Mouse (Mus musculus): Measurements from ENCODE around the gene Fam83e. TPM values are rescaled to one million over a fixed set of nuclear protein-coding genes. Genes with fewer than 3 reads are reported as not detected.

Gene Fam83e
- polyA plus RNA-seq, 1 experiment = 1.4 TPM

- no peaks in the 10 kb centered on the region for H3K27me3 ChIP-seq (ENCODE audit: control insufficient read depth, insufficient read depth, low read length, poor library complexity, severe bottlenecking)
- 0 out of 2 replicates have a peak overlapping the region, but pooled peaks have one; percentile 3 for H3K27ac ChIP-seq (ENCODE audit: insufficient read depth, low read length)
- H3K36me3 ChIP-seq (ENCODE audit: control insufficient read depth, insufficient read depth, low read length, poor library complexity, severe bottlenecking) = no peaks in the 10 kb centered on the region
- peak overlapping the region; percentile 19 for H3K9ac ChIP-seq (ENCODE audit: low read depth, poor library complexity, severe bottlenecking)
- H3K9me3 ChIP-seq (replicated peaks; ENCODE audit: control insufficient read depth, insufficient read depth, low read length, poor library complexity, severe bottlenecking) = no peaks in the 10 kb centered on the region
- TF ChIP-seq EP300 (IDR thresholded peaks at IDR 0.05; ENCODE audit: insufficient read depth, low read depth, low read length) (peak; percentile 70; the same call in 1 of the 2 replicates), POLR2A (IDR thresholded peaks at IDR 0.05; ENCODE audit: insufficient read depth, low read length) (no peak), CTCF (IDR thresholded peaks at IDR 0.05; ENCODE audit: low read depth, low read length) (peak; percentile 100)
- no peaks in the 10 kb centered on the region for H3K4me1 ChIP-seq (ENCODE audit: control insufficient read depth, insufficient read depth, low read length)
- peak overlapping the region; percentile 48 for H3K4me3 ChIP-seq (ENCODE audit: low read depth, low read length)
Measured at GRCm38 (mm10) chr7:45682144-45683126, 38.6 kb upstream of the Fam83e start.

- H3K27me3 ChIP-seq (ENCODE audit: control insufficient read depth, insufficient read depth, low read length, poor library complexity, severe bottlenecking) = no peaks in the 10 kb centered on the region
- H3K36me3 ChIP-seq (ENCODE audit: control insufficient read depth, insufficient read depth, low read length, poor library complexity, severe bottlenecking) = no peaks in the 10 kb centered on the region
- TF ChIP-seq EP300 (IDR thresholded peaks at IDR 0.05; ENCODE audit: insufficient read depth, low read depth, low read length) = no peak
- no peak for TF ChIP-seq CTCF (IDR thresholded peaks at IDR 0.05; ENCODE audit: low read depth, low read length)
- TF ChIP-seq POLR2A (IDR thresholded peaks at IDR 0.05; ENCODE audit: insufficient read depth, low read length) = no peak
- no peaks in the 10 kb centered on the region for H3K4me1 ChIP-seq (ENCODE audit: control insufficient read depth, insufficient read depth, low read length)
- H3K9me3 ChIP-seq (replicated peaks; ENCODE audit: control insufficient read depth, insufficient read depth, low read length, poor library complexity, severe bottlenecking) = no peaks in the 10 kb centered on the region
- no peak within 1 kb of the TSS for H3K27ac ChIP-seq (ENCODE audit: insufficient read depth, low read length)
- no peak within 1 kb of the TSS for H3K4me3 ChIP-seq (ENCODE audit: low read depth, low read length)
- H3K9ac ChIP-seq (ENCODE audit: low read depth, poor library complexity, severe bottlenecking) = no peak within 1 kb of the TSS
Measured at GRCm38 (mm10) chr7:45683396-45684050, 37.5 kb upstream of the Fam83e start, which contains the start of gene Ntn5. Ntn5 (plus strand) TSS chr7:45684022.

- no peak overlapping the region for H3K9ac ChIP-seq (ENCODE audit: low read depth, poor library complexity, severe bottlenecking)
- no peak overlapping the region for H3K4me3 ChIP-seq (ENCODE audit: low read depth, low read length)
- TF ChIP-seq POLR2A (IDR thresholded peaks at IDR 0.05; ENCODE audit: insufficient read depth, low read length) (no peak), CTCF (IDR thresholded peaks at IDR 0.05; ENCODE audit: low read depth, low read length) (no peak), EP300 (IDR thresholded peaks at IDR 0.05; ENCODE audit: insufficient read depth, low read depth, low read length) (no peak)
- no peaks in the 10 kb centered on the region for H3K36me3 ChIP-seq (ENCODE audit: control insufficient read depth, insufficient read depth, low read length, poor library complexity, severe bottlenecking)
- no peaks in the 10 kb centered on the region for H3K4me1 ChIP-seq (ENCODE audit: control insufficient read depth, insufficient read depth, low read length)
- no peaks in the 10 kb centered on the region for H3K9me3 ChIP-seq (replicated peaks; ENCODE audit: control insufficient read depth, insufficient read depth, low read length, poor library complexity, severe bottlenecking)
- no peak overlapping the region for H3K27ac ChIP-seq (ENCODE audit: insufficient read depth, low read length)
- H3K27me3 ChIP-seq (ENCODE audit: control insufficient read depth, insufficient read depth, low read length, poor library complexity, severe bottlenecking) = no peaks in the 10 kb centered on the region
Measured at GRCm38 (mm10) chr7:45685811-45686210, 35.2 kb upstream of the Fam83e start.

GRCm38 (mm10) chr7:45686841-45687240, 34.2 kb upstream of the Fam83e start:
- Histone ChIP-seq H3K4me1 (ENCODE audit: control insufficient read depth, insufficient read depth, low read length) (no peaks in the 10 kb centered on the region), H3K9ac (ENCODE audit: low read depth, poor library complexity, severe bottlenecking) (no peak overlapping the region), H3K36me3 (ENCODE audit: control insufficient read depth, insufficient read depth, low read length, poor library complexity, severe bottlenecking) (no peaks in the 10 kb centered on the region), H3K9me3 (replicated peaks; ENCODE audit: control insufficient read depth, insufficient read depth, low read length, poor library complexity, severe bottlenecking) (no peaks in the 10 kb centered on the region), H3K27me3 (ENCODE audit: control insufficient read depth, insufficient read depth, low read length, poor library complexity, severe bottlenecking) (no peaks in the 10 kb centered on the region), H3K27ac (ENCODE audit: insufficient read depth, low read length) (no peak overlapping the region), H3K4me3 (ENCODE audit: low read depth, low read length) (no peak overlapping the region)
- TF ChIP-seq CTCF (IDR thresholded peaks at IDR 0.05; ENCODE audit: low read depth, low read length) (no peak), POLR2A (IDR thresholded peaks at IDR 0.05; ENCODE audit: insufficient read depth, low read length) (no peak), EP300 (IDR thresholded peaks at IDR 0.05; ENCODE audit: insufficient read depth, low read depth, low read length) (no peak)

- Histone ChIP-seq H3K4me1 (ENCODE audit: control insufficient read depth, insufficient read depth, low read length) (peaks cover 4% of the 10 kb centered on the region), H3K36me3 (ENCODE audit: control insufficient read depth, insufficient read depth, low read length, poor library complexity, severe bottlenecking) (no peaks in the 10 kb centered on the region), H3K4me3 (ENCODE audit: low read depth, low read length) (no peak overlapping the region), H3K27me3 (ENCODE audit: control insufficient read depth, insufficient read depth, low read length, poor library complexity, severe bottlenecking) (no peaks in the 10 kb centered on the region), H3K9ac (ENCODE audit: low read depth, poor library complexity, severe bottlenecking) (no peak overlapping the region), H3K27ac (ENCODE audit: insufficient read depth, low read length) (no peak overlapping the region), H3K9me3 (replicated peaks; ENCODE audit: control insufficient read depth, insufficient read depth, low read length, poor library complexity, severe bottlenecking) (no peaks in the 10 kb centered on the region)
- TF ChIP-seq EP300 (IDR thresholded peaks at IDR 0.05; ENCODE audit: insufficient read depth, low read depth, low read length) (no peak), CTCF (IDR thresholded peaks at IDR 0.05; ENCODE audit: low read depth, low read length) (no peak), POLR2A (IDR thresholded peaks at IDR 0.05; ENCODE audit: insufficient read depth, low read length) (no peak)
Measured at GRCm38 (mm10) chr7:45689099-45689498, 31.9 kb upstream of the Fam83e start.
